Mouse (Mus musculus) spleen, adult 2 months (tissue): ENCODE data around the gene Slc20a1.

Experiments used
- CTCF ChIP-seq: fragments of 200-500 bp; IDR thresholded peaks from 2 replicates; pipeline ENCODE4 v1.5.1; 2011; ENCODE audit warnings: mild to moderate bottlenecking, inconsistent platforms; ENCODE audit not compliant: insufficient read depth, insufficient read length, insufficient replicate concordance; ENCODE audit errors: extremely low read depth
- POLR2A ChIP-seq: fragments of 200-500 bp; IDR thresholded peaks from 2 replicates; pipeline ENCODE4 v1.6.1; 2011; ENCODE audit warnings: low read depth, low read length, inconsistent platforms

DNA sequence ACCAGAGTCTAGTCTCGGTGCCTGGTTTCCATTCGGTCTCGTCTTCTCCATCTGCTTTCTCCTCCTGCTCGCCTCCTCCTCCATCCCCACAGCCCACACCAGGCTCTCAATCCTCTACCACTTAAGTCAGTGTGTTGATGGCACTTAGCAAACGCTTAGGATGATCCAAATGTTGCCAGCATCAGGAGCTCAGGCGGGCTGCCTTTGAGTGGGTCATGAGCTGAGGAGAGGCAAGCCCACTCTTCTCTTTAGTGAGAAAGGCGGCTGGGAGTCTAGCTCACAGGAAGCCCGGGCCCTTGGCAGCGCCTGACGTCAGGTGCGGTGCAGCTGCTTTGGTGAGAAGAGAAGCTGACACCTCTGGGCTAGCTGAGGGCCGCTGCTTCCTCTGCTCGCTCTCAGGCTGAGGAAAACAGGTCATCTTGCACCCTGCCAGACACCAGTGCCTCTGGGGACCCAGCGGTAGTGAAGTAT lies 15.0 kb upstream of the Slc20a1 start:
- peak; percentile 11; the same call in 1 of the 2 replicates for TF ChIP-seq POLR2A
- no peak for TF ChIP-seq CTCF
